Mouse (Mus musculus): ENCODE results near the gene 4930402H24Rik.
"Not testable (repeated sequence)": the region's sequence is repeated elsewhere in the genome, so short reads cannot be mapped to it uniquely, and the experiment has no call there.

4930402H24Rik gene

GRCm38 (mm10) chr2:130851363-130852246 is 54.6 kb downstream of the 4930402H24Rik start:
- DNase-seq, result no peak

GRCm38 (mm10) chr2:130849688-130850087 is 56.5 kb downstream of the 4930402H24Rik start:
- no peak for DNase-seq

GRCm38 (mm10) chr2:130848313-130848712 is 57.9 kb downstream of the 4930402H24Rik start:
- no peak for DNase-seq

GRCm38 (mm10) chr2:130843623-130844022 is 62.6 kb downstream of the 4930402H24Rik start:
- DNase-seq, result no peak

GRCm38 (mm10) chr2:130840846-130841245 is 65.4 kb downstream of the 4930402H24Rik start:
- peak in 1 of 2 experiments; percentile 10 for DNase-seq

- peak; percentile 57 to 79 for DNase-seq
Observed at GRCm38 (mm10) chr2:130839874-130840661, 66.1 kb downstream of the 4930402H24Rik start.

- no peak for DNase-seq
Observed at GRCm38 (mm10) chr2:130839528-130839873, 66.7 kb downstream of the 4930402H24Rik start.

- no peak for DNase-seq
Observed at GRCm38 (mm10) chr2:130839084-130839483, 67.1 kb downstream of the 4930402H24Rik start.

- no peak for DNase-seq
Observed at GRCm38 (mm10) chr2:130838131-130838530, 68.1 kb downstream of the 4930402H24Rik start.

- no peak for DNase-seq
Observed at GRCm38 (mm10) chr2:130833699-130834098, 72.5 kb downstream of the 4930402H24Rik start.

- no peak for DNase-seq
Observed at GRCm38 (mm10) chr2:130832582-130832981, 73.6 kb downstream of the 4930402H24Rik start.

- DNase-seq, result no peak
Observed at GRCm38 (mm10) chr2:130832012-130832411, 74.2 kb downstream of the 4930402H24Rik start.

GRCm38 (mm10) chr2:130830236-130830635 is 76.0 kb downstream of the 4930402H24Rik start:
- DNase-seq, result no peak

- no peak for DNase-seq
Observed at GRCm38 (mm10) chr2:130829496-130829895, 76.7 kb downstream of the 4930402H24Rik start.

- DNase-seq, result no peak
Observed at GRCm38 (mm10) chr2:130828668-130829067, 77.5 kb downstream of the 4930402H24Rik start.

- DNase-seq, result not testable (repeated sequence)
Observed at GRCm38 (mm10) chr2:130828066-130828465, 78.1 kb downstream of the 4930402H24Rik start.

- DNase-seq, result no peak
Observed at GRCm38 (mm10) chr2:130827410-130827809, 78.8 kb downstream of the 4930402H24Rik start.

GRCm38 (mm10) chr2:130818838-130819647 is 87.2 kb downstream of the 4930402H24Rik start:
- no peak for DNase-seq

GRCm38 (mm10) chr2:130817865-130818264 is 88.3 kb downstream of the 4930402H24Rik start:
- no peak for DNase-seq

GRCm38 (mm10) chr2:130816205-130816604 is 90.0 kb downstream of the 4930402H24Rik start:
- no peak for DNase-seq

GRCm38 (mm10) chr2:130814492-130814891 is 91.7 kb downstream of the 4930402H24Rik start:
- no peak for DNase-seq

- no peak for DNase-seq
Observed at GRCm38 (mm10) chr2:130813729-130814128, 92.5 kb downstream of the 4930402H24Rik start.

GRCm38 (mm10) chr2:130812487-130812886 is 93.7 kb downstream of the 4930402H24Rik start:
- no peak for DNase-seq

All from spleen, adult 18-20 months (tissue).